Mouse (Mus musculus) erythroid progenitor cell, adult 5-6 weeks (primary cell): ENCODE results near the gene Lyrm9. TPM values are rescaled to one million over a fixed set of nuclear protein-coding genes. Genes with fewer than 3 reads are reported as not detected.

Experiments
- ATAC-seq: replicated peaks from 2 replicates; pipeline ENCODE4 v1.8.0; 2016; ENCODE audit warnings: moderate number of reproducible peaks, mild to moderate bottlenecking, moderate TSS enrichment, inconsistent platforms; ENCODE audit not compliant: poor library complexity, low FRiP score, severe bottlenecking
- total RNA-seq, 2 experiments: library from RNA; stranded (forward) in 1 of 2; stranded (reverse) in 1 of 2; fragments of 150-400 nt in 1 of 2; fragments of 186-747, 209-891 nt in 1 of 2; gene quantifications; 2 replicates each; pipeline versions ENCODE4 v1.2.3 to v1.2.4; 2015 to 2017; ENCODE audit warnings: low replicate concordance in 2 of 2

Lyrm9 gene
- total RNA-seq, 2 experiments from 2014 or later, result 2.8 to 4.6 TPM

- no peak for ATAC-seq
Observed at GRCm38 (mm10) chr11:78807341-78808108, 18.9 kb upstream of the Lyrm9 start.

GRCm38 (mm10) chr11:78809398-78809797 is 17.0 kb upstream of the Lyrm9 start:
- ATAC-seq, result no peak

GRCm38 (mm10) chr11:78814461-78814941 is 11.9 kb upstream of the Lyrm9 start:
- ATAC-seq, result no peak

- no peak for ATAC-seq
Observed at GRCm38 (mm10) chr11:78815986-78816792, 10.2 kb upstream of the Lyrm9 start.

- ATAC-seq, result no peak
Observed at GRCm38 (mm10) chr11:78817311-78818022, 8.9 kb upstream of the Lyrm9 start.

GRCm38 (mm10) chr11:78820337-78821000 is 5.9 kb upstream of the Lyrm9 start:
- ATAC-seq, result no peak

- no peak for ATAC-seq
Observed at GRCm38 (mm10) chr11:78822792-78823498, 3.4 kb upstream of the Lyrm9 start.

GRCm38 (mm10) chr11:78827546-78827945 is 1.2 kb downstream of the Lyrm9 start:
- no peak for ATAC-seq

- no peak for ATAC-seq
Observed at GRCm38 (mm10) chr11:78828386-78828785, 2.0 kb downstream of the Lyrm9 start.

GRCm38 (mm10) chr11:78829373-78829772 is 3.0 kb downstream of the Lyrm9 start:
- no peak for ATAC-seq

GRCm38 (mm10) chr11:78830180-78830579 is 3.8 kb downstream of the Lyrm9 start:
- no peak for ATAC-seq

GRCm38 (mm10) chr11:78831716-78832115 is 5.3 kb downstream of the Lyrm9 start:
- no peak for ATAC-seq

- ATAC-seq, result peak; percentile 64
Observed at GRCm38 (mm10) chr11:78832117-78832726, 5.8 kb downstream of the Lyrm9 start.

GRCm38 (mm10) chr11:78832816-78833314 is 6.5 kb downstream of the Lyrm9 start:
- ATAC-seq, result peak; percentile 87

GRCm38 (mm10) chr11:78836486-78836885 is 10.1 kb downstream of the Lyrm9 start:
- ATAC-seq, result no peak

GRCm38 (mm10) chr11:78837989-78838388 is 11.6 kb downstream of the Lyrm9 start:
- ATAC-seq, result peak; percentile 49

GRCm38 (mm10) chr11:78839491-78839890 is 13.1 kb downstream of the Lyrm9 start:
- peak; percentile 63; the same call in 1 of the 2 replicates for ATAC-seq

- ATAC-seq, result no peak
Observed at GRCm38 (mm10) chr11:78840141-78840540, 13.8 kb downstream of the Lyrm9 start.
